Mouse (Mus musculus) kidney, postnatal 10 days (tissue): ENCODE measurements around the gene Apobec2.
"Not testable (repeated sequence)": the region's sequence is repeated elsewhere in the genome, so short reads cannot be mapped to it uniquely, and the experiment has no call there.

Source experiments
- DNase-seq: peaks from one replicate; pipeline ENCODE4 v3.0.0; 2021; ENCODE audit warnings: mixed read lengths

The Apobec2 gene

DNA sequence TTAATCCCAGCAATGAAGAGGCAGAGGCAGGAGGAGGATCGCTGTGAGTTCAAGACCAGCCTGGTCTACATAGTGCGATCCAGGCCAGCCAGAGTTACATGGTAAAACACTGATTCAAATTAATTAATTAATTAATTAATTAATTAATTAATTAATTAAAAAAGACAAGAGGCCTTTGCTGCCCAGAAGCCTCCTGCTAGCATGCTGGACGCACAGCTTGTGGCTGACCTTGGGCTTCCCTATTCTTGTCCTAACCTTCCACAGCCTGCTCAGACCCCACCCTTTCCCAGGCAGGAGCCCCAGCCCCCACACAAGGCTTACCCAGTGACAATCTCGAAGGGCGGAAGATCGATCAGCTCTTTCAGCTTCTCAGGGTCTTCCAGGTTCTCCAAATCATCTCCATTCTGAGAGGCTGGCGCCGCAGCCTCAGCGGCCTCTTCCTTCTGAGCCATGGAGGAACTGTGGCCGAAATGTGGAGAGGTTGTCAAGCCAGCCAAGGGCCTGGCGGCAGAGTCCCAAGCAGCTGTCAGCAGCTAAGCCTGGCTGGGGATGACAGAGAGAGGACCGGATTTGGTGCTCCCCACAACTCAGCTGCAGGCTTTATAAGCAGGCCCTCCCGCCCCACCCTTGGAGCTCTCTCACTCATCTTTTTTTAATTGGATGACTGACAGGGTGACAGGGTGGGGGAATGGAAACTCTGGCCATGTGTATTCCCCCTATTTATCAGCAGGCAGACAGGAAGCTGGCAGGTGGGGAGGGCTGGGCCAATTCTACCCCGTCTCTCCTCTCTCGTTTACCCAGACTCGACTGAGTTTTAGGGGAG is at the start of gene Apobec2:
TSS of gene Apobec2 (minus strand) at position 773 of the 823 bp plus-strand sequence.
- DNase-seq = no peak

DNA sequence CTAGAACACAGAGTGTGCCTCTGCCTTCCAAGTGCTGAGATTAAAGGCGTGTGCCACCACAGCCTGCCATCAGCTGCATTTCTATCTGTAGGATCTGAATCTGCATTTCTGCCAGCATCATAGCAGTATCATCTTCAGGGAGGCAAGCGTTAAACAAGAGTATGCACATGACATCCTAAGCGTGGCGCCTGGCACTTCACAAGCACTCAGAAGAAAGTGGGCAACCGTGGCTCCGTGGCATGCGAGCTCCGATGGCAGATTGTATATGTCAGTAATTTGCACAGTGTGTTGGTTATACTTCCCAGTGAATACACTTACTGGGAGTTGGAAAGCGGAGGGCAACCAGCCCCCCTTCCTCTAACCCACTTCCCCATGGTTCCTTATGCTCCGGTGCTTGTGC is 47.2 kb upstream of the Apobec2 start:
- DNase-seq = no peak

DNA sequence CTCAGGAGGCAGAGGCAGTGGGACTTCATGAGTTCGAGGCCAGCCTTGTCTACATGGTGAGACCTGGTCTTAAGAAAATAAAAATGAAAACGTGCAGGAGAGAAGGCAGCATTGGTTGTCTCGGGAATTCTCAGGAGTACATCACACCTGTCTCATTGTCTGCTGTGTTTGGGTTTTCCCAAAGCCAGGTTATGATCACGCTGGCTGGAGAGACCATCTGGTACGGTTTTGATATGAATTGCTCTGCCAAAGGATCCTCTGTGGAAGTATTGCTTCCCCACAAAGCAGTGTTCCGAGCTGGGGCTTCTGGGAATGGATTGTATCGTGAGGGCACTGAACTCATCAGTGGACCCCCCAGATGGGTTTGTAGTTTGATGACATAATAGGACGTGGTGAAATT is 42.7 kb upstream of the Apobec2 start:
- no peak for DNase-seq

DNA sequence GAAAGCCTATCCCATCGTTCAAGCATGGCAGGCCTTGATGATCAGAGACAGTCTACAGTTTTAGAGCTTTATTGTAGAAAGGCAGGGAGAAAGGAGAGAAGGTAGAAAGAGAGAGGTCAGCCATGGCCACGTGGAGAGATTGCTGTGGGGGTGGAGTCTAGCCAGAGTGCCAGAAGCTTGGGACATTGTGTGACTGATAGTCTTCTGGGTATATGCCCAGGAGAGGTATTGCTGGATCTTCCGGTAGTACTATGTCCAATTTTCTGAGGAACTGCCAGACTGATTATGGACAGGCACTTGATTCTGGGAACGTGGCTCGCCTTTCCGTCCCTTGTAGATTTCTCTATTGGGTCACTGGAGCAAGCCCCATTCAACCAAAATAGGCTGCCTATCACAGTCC is 41.6 kb upstream of the Apobec2 start:
- DNase-seq = not testable (repeated sequence)

DNA sequence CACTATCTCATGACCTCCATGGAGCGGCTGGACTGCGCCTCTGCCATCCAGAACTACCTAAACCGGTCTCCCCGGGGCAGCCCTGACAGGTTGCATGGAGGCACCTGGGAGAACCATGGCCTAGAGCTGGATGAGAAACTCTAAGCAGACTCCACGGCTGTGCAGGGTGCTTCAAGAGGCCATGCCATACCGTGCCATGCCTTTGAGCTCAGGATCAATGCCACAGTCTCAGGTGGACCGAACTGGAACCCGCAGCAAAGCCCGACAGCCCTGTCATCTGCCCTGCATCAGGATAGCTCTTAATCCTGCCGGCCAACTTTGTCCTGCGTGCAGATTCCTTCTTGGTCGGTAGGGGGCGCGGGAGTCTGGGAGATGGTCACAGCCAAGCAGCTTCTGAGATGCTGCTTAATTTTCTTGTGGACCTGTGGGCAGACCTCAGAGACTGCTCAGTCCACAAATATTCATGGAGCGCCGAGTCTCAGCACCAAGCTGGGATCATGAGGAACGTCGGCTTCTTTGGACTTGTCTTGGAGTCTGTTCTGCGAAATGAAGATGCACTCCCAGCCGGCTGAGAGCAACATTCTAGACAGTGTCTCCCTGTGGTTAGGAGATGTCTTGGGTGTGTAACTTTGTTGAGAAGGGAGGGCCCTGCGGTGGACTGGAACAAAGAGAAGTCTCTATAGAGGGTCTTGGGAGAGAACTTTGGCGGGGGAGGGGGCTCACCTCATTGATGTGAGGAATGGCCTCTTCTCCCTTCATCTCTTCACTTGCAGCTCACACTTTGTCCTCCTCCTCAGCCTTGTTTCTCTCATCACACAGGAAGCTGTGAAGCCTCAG is 34.9 kb upstream of the Apobec2 start:
- peak; percentile 91 for DNase-seq

DNA sequence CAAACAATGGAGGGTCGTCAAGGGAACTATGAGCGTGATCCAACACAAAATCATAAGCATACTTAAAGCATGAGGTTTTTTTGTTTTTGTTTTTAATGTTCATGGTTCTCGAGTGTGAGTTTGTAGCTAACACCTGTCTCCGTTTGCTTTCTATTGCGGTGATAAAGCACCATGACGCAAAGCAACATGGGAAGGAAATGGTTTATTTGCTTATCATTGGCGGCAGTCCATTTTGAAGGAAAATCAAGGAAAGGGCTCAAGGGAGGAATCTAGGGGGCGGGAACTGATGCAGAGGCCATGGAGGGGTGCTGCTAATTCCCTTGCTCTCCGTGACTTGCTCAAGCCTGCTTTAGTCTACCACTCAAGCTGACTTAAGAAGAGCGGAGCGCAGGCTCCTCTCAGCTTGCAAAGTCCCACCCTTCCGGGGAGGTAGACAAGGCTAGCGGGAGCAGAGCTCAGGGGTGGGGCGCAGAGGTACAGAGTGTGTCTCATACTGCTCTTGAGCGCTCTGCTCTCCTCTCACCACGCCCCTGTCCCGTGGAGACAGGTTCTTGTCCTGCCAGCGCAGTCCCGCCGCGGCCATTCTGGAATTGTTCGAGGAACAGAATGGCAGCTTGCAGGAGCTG is 34.2 kb upstream of the Apobec2 start:
- no peak for DNase-seq

DNA sequence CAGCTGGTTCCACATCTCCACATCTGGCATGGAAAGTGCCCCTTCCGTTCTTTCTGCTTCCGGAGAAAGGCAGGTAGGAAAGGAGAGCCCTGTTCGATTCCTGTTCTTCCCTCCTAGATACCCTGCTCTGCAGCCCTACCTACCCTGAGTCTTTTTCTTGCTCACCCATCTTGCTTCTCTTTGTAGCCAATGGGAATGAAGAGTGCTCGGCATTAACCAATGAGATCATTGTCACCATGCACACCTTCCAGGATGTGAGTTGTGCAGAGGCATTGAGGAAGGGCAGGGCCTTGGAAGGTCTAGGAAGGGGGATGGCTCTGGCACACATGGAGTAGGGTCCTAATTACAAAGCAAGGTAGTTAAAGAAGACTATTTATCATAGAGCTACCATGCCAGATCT is 30.7 kb upstream of the Apobec2 start:
- no peak for DNase-seq

DNA sequence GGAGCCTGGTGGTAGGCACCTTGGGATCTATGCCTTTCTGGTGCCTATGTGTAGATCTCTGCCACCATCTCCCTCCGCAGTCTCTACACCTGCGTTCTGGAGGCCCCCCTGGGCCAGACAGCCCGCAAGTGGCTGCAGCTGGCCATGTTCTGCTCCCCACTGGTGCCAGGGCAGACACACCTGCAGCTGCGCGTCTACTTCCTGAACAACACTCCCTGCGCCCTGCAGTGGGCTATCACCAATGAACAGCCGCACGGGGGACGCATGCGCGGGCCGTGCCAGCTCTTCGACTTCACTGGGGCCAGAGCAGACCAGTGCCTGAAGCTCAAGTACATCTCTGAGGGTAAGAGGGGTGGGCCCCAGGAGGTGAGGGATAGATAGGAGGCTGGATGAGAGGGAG is 29.4 kb upstream of the Apobec2 start:
- DNase-seq = no peak

DNA sequence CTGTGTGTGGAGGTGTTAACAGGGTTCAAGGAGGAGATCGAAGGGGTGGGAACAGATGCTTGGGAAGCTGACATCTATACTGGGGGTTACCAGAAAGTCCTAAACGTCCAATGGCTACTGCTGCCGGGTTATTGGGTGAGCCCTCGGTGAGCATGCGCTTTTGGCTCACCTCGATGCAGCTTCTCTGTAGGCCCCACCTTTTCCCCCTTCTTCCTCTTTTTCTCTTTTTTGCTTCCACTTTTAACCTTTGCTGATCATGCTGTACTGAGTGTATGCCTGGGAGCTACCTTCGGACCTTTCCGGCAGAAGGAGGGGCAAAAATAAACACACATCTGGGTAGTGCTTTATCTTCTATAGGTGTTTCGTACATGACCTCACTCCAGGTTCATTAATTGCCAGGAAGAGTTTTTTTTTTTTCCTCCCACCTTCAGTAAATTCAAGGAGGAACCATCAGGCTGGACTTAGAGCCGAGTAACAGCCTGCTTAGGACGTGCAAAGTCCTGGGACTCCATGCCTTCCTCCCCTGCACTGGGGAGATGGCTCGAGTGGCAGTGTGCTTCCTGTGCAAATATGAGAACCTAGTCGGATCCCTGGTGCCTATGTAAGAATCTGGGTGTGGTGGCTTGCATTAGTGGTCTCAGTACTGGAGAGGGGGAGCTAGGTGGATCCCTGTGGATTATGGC is 25.4 kb upstream of the Apobec2 start:
- DNase-seq = no peak

DNA sequence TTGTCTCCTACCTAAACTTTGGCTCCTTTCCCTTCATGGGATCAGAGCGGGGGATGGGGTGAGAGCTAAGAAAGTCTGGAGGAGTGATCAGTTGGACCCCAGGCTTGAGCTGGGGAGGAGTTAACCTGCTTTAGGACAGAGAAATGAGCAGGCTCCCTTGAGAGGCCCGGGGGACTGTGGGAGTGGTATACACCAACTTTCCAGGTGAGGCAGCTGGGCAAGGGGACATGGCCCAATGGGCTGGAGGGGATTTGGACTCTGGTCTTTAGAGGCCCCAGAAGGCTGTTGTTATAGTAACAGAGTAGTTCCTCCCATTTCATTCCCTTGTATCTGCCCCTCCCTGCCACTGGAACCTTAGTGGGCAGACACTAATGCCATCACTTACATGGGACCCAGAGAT is 23.2 kb upstream of the Apobec2 start:
- no peak for DNase-seq

DNA sequence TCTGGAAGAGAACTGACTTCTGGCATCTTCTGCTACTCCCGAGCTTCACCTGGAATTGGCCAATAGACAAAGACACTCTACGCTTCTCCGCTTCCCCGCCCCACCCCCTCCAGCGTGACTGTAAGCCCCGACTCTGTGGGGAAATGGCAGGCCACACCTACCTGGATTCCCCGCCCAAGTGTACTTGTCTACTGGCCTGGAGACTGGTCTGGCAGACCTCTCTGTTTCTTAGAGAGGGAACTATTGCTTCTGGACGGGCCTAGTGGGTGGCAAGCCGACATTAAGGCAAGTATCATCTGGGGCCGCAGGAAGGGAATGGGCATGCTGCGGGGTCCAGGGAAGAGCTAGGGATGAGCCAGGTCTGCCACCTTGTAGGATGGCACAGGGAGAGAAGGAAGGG is 22.0 kb upstream of the Apobec2 start, which contains the start of gene Unc5cl:
TSS of gene Unc5cl (plus strand) at position 214 of the 400 bp plus-strand sequence.
- DNase-seq = peak; percentile 35

DNA sequence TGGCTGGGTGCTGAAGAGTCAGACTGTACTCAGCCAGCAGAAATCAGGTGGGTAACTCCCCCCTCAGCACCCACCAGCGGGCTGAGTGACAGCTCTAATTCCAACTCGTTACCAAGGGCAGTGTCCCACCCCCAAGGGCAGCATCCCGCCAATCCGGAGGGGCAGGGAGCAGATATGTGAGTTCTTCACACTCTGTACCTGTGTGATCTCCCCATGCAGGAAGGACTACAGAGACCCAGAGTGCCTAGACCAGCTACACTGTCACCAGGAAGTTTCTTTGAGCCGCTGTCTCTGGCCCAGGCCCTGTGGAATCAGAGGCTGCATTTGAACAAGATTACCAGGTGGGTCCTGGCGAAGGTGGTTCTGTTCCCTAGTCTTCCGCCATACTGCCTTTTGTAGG is 21.5 kb upstream of the Apobec2 start:
- DNase-seq = no peak

DNA sequence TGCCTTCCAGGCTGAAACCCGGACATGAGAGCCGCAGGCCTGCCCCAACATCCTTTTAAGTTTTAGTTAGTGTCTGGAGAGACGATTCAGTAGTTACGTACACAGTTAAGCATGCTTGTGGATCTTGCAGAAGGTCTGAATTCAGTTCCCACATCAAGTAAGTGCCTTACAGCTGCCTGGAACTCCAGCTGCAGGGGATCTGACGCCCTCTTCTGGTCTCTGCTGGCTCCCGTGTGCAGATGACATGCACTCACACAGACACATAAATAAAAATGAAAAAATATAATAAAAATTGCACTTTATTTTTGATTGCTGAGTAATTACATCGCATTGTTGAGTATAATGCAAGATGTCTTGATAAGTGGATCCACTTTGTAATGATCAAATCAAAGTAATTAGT is 20.8 kb upstream of the Apobec2 start:
- no peak for DNase-seq

DNA sequence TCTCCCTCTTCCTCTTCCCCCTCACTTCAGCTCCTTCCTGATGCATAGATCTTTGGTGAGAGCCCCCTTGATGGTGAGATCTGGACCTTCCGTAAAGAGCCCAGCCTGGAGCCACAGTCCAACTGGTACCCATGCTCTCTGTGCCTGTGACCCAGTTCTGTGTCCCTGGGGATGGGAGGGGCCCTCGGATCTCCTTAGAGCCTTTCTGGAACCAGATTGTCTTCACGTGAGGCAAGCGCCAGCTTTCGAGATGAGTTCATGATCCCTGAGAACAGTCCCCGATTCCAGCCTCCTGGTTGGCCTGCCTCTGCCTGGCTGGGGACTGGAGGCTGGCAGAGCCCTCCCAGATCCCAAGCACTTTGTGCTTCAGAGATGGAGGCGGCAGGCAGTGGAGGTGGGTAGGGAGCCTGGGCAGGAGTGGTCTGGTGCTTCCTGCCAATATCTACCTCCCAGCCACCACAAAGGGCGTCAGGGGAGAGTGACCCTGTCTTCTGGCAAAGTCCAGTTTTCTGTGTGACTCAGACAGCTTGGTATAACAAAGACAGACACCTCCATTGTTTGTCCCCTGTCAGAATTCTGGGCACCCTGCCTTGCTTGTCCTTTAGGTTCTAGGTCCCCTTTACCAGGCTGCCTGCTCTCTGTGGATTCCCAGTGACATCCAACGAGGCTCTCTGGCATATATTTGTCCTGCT is 19.2 kb upstream of the Apobec2 start:
- no peak for DNase-seq

DNA sequence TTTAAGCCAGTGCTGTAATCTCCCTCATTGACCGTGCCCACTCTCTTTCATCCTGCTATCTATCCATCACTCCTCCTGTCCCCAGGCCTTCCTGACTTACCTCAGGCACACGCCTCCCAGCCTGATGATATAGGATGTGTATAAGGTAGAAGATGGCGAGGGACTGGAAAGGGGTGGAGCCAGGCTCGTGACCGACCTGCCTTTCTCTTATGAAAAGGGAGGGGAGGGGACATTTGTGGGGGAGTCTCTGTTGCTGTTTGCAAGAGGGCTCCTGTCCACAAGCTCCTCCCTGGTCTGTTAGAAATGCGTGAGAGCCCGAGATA is 18.6 kb upstream of the Apobec2 start, which contains the start of gene Tspo2:
TSS of gene Tspo2 (minus strand) at position 170 of the 323 bp plus-strand sequence.
- DNase-seq = no peak

DNA sequence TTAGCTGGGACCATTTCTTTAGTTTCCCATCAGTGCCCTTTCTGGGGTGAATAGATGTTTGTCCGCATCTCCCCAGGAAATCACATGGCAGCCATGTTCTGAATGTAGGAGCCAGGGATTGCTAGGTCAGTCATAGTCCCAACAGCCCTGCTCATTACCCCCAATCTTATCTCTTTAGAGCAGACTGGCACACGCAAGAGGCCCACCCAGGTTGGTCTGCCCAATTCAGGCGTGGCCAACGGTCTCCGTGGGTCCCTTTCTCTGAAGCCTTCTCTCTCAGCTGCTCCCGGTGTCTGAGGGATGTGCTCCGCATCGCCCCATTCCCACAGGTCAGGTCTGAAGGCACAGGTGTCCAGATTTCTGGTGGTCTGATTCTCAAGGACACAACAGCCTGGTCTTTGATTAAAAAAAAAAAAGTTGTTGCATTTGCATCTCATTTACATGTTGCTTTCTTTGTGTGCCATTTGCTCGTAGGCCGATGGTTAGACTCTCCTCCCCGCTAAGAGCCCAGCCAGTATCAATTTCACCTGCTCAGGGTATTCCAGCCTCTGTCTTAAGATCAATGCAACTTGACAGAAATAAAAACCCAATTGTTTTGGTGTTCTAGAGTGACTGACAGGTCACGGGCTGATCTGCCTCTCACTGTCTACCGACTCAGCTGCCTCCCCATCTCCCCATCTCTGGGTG is 18.1 kb upstream of the Apobec2 start:
- no peak for DNase-seq

DNA sequence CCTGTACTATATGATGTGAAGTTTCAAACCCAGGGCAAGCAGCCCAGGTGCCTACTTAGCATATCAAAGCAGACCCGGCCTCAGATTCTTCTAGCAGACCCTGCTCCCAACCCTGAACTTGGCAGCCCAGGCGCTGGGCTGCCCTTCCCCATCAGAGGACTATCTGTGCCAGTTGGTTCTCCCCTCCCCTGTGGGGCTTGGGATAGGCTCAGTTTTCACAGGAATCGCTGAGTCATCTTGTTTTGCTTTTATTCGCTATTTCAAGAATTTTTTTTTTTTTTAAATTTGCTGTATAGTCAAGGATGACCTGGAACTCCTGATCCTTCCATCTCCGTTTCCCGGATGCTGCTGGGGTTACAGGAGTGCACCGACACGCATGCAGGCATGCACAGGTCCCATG is 14.9 kb upstream of the Apobec2 start:
- no peak for DNase-seq

DNA sequence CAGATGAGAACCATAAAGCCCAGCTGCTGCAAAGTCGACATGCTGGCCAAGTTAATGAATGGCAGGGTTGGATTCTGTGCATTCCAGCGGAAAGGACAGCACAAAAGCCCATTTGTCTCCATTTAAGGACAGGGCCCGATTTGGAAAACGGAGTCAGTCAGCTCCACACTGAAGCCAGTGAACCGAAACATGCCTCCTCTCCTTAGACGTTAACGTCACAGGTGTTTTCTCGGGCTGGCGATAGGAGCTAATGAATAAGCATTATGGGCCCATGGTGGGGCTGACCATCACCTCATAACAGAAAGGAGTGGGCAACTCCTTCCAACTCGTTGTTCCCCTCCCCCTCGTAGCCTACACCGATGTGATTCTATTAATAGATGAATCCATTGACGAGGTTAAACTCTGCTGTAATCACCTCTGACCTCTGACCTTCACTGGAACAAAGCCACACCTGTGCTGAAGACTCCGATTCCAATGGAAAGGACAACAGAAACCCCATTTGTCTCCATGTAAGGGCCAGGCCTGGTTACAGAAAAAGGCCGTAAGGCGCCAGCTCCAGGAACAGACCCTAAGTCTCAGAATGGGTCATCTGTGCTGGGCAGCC is 10.9 kb upstream of the Apobec2 start:
- DNase-seq = peak; percentile 43

DNA sequence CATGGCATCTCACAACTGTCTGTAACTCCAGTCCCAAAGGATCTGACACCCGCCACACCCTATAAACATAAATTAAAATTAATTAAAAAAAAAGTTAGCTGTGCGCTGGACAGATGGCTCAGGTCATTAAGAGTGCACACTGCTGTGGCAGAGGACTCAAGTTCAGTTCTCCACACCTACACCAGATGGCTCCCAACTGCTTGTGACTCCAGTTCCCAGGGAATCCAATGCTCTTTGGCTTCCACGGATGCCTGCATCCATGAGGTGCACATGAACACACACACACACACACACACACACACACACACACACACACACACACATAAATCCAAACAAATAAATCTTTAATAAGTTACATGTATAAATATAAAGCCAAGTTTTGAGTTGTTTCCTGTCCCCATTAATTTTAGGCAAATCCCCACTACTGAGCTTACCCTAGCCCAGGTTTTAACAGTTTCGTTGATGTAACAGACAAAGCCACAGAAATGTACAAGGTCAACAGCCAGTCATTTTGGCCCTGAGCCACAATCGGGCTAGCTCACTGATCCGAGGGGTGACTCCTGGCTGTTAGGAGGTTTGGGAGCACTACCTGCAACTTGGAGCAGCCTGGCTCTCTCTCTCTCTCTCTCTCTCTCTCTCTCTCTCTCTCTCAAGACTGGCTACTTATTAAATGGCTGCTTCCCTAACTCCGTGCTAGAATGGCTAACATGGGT is 10.2 kb upstream of the Apobec2 start:
- peak; percentile 54 for DNase-seq

DNA sequence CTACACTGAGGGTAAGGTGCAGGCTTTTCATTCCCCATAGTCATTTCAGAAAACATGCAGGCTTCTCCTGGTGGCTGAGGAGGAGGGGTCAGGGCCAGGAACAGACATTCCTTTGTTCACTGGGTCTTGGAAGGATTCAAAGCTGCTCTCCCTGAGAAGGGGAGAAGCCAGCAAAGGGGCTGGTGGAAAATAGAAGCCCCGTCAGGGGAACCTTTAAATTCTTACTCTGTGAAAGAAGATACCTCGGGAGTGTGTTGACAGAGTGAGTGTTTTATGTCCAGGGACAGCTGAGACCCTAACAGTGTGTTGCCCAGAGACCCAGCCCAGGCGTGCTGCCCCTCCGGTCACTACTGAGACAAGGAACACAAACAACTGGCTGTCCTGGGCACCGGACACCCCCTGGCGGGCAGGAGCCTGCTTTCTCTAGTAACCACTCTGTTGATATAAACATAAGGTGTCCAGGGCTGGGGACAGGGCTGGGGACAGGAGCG is 4.7 kb upstream of the Apobec2 start:
- DNase-seq = peak; percentile 62
